Mouse (Mus musculus) kidney, postnatal 14 days (tissue): ENCODE data around the gene Akt1s1.

Experiments
- DNase-seq: peaks from one replicate; pipeline ENCODE4 v3.0.0; 2022; ENCODE audit warnings: mixed read lengths

The Akt1s1 gene

GRCm38 (mm10) chr7:44848561-44849415 lies at the start of gene Akt1s1, which contains the start of gene Tbc1d17:
Gene Akt1s1 (plus strand): TSS chr7:44848991.
Gene Tbc1d17 (minus strand): TSS chr7:44849079.
- DNase-seq = peak; percentile 100

GRCm38 (mm10) chr7:44808927-44809326 lies 39.9 kb upstream of the Akt1s1 start:
- no peak for DNase-seq

GRCm38 (mm10) chr7:44809466-44809865 lies 39.3 kb upstream of the Akt1s1 start:
- DNase-seq = no peak

- DNase-seq = no peak
Measured at GRCm38 (mm10) chr7:44810365-44810764, 38.4 kb upstream of the Akt1s1 start.

- DNase-seq = no peak
Measured at GRCm38 (mm10) chr7:44810819-44811557, 37.8 kb upstream of the Akt1s1 start.

- no peak for DNase-seq
Measured at GRCm38 (mm10) chr7:44812651-44813325, 36.0 kb upstream of the Akt1s1 start.

GRCm38 (mm10) chr7:44813985-44814384 lies 34.8 kb upstream of the Akt1s1 start:
- DNase-seq = no peak

GRCm38 (mm10) chr7:44814423-44814822 lies 34.4 kb upstream of the Akt1s1 start:
- DNase-seq = no peak

- no peak for DNase-seq
Measured at GRCm38 (mm10) chr7:44814952-44815553, 33.7 kb upstream of the Akt1s1 start.

- peak; percentile 100 for DNase-seq
Measured at GRCm38 (mm10) chr7:44815721-44816469, 32.9 kb upstream of the Akt1s1 start, which contains the start of the genes Nup62 and Il4i1. Gene Nup62 (plus strand): TSS chr7:44816088. Gene Il4i1 (plus strand): TSS chr7:44816387.

- peak; percentile 76 for DNase-seq
Measured at GRCm38 (mm10) chr7:44816470-44817021, 32.2 kb upstream of the Akt1s1 start, which contains the start of gene Atf5. Gene Atf5 (minus strand): TSS chr7:44816658.

GRCm38 (mm10) chr7:44817441-44817840 lies 31.4 kb upstream of the Akt1s1 start:
- DNase-seq = no peak

- no peak for DNase-seq
Measured at GRCm38 (mm10) chr7:44818164-44818563, 30.6 kb upstream of the Akt1s1 start.

- DNase-seq = no peak
Measured at GRCm38 (mm10) chr7:44818751-44819235, 30.0 kb upstream of the Akt1s1 start.

- DNase-seq = no peak
Measured at GRCm38 (mm10) chr7:44819391-44819790, 29.4 kb upstream of the Akt1s1 start.

- no peak for DNase-seq
Measured at GRCm38 (mm10) chr7:44819863-44820262, 28.9 kb upstream of the Akt1s1 start.

- no peak for DNase-seq
Measured at GRCm38 (mm10) chr7:44820525-44820924, 28.3 kb upstream of the Akt1s1 start.

- DNase-seq = no peak
Measured at GRCm38 (mm10) chr7:44821666-44822448, 26.9 kb upstream of the Akt1s1 start.

GRCm38 (mm10) chr7:44823409-44823808 lies 25.4 kb upstream of the Akt1s1 start:
- no peak for DNase-seq

- peak; percentile 79 for DNase-seq
Measured at GRCm38 (mm10) chr7:44824872-44825271, 23.9 kb upstream of the Akt1s1 start.
